Mouse (Mus musculus) megakaryocyte progenitor cell, adult 5-6 weeks (primary cell): ENCODE measurements around the gene Emc10. TPM values are rescaled to one million over a fixed set of nuclear protein-coding genes. Genes with fewer than 3 reads are reported as not detected.

Experiments
- ATAC-seq: replicated peaks from 2 replicates; pipeline ENCODE4 v1.8.0; 2016; ENCODE audit warnings: mild to moderate bottlenecking, moderate TSS enrichment, inconsistent platforms; ENCODE audit not compliant: poor library complexity
- total RNA-seq, 2 experiments: library from RNA; stranded (forward) in 1 of 2; stranded (reverse) in 1 of 2; fragments of 157-497, 149-512 nt in 1 of 2; fragments of 200-1000 nt in 1 of 2; gene quantifications; 2 replicates each; pipeline versions ENCODE4 v1.2.3 to v1.2.4; 2015 to 2017

The Emc10 gene
- total RNA-seq, 2 experiments from 2014 or later: 38.3 to 60.6 TPM

GRCm38 (mm10) chr7:44486927-44487575, 9.3 kb downstream of the Emc10 start:
- no peak for ATAC-seq

GRCm38 (mm10) chr7:44485572-44486195, 10.6 kb downstream of the Emc10 start:
- no peak for ATAC-seq

- ATAC-seq: peak; percentile 82
These were observed 11.3 kb downstream of the Emc10 start for GRCm38 (mm10) chr7:44484841-44485571.

GRCm38 (mm10) chr7:44484109-44484508, 12.2 kb downstream of the Emc10 start:
- no peak for ATAC-seq

- ATAC-seq: peak; percentile 85
These were observed 13.4 kb downstream of the Emc10 start for GRCm38 (mm10) chr7:44482836-44483435.

GRCm38 (mm10) chr7:44475046-44475614, 21.2 kb downstream of the Emc10 start:
- no peak for ATAC-seq

- ATAC-seq: no peak
These were observed 21.9 kb downstream of the Emc10 start for GRCm38 (mm10) chr7:44474419-44474818.

GRCm38 (mm10) chr7:44472961-44473646, 23.2 kb downstream of the Emc10 start:
- no peak for ATAC-seq

GRCm38 (mm10) chr7:44472558-44472885, 23.8 kb downstream of the Emc10 start:
- ATAC-seq: no peak

- no peak for ATAC-seq
These were observed 24.3 kb downstream of the Emc10 start for GRCm38 (mm10) chr7:44471880-44472557.

GRCm38 (mm10) chr7:44470696-44471612, 25.4 kb downstream of the Emc10 start:
- ATAC-seq: no peak

- no peak for ATAC-seq
These were observed 26.4 kb downstream of the Emc10 start for GRCm38 (mm10) chr7:44469677-44470675.

GRCm38 (mm10) chr7:44468644-44469285, 27.6 kb downstream of the Emc10 start:
- ATAC-seq: no peak

GRCm38 (mm10) chr7:44467811-44468411, 28.4 kb downstream of the Emc10 start, which contains the start of gene Josd2:
Gene Josd2, plus strand, starts transcription at chr7:44467980.
- peak; percentile 95 for ATAC-seq

- ATAC-seq: no peak
These were observed 29.4 kb downstream of the Emc10 start for GRCm38 (mm10) chr7:44466888-44467311.

- no peak for ATAC-seq
These were observed 30.1 kb downstream of the Emc10 start for GRCm38 (mm10) chr7:44466006-44466887.
